9 mouse cellular contexts compared by ENCODE assay signal in the genomic region with DNA sequence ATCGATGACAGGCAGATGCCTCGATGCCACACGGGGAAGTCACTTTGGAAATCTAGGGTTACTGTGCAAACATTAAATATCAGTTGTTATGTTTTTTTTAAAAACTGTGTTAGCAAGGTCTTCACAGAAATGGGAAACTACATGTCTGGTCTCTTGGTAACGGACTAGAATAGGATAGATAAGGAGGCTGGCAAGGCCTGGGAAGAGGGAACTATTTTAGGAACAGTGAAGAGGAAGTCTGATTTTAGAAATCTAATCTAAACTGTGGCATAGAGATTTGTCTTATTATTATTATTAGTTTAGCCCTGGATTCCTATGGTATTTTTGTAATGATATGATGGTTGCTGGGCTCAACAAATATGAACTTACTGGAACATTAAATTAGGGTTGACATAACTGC. TPM values are rescaled to one million over a fixed set of nuclear protein-coding genes. Genes with fewer than 3 reads are reported as not detected.
DNase-seq lines count a peak whose midpoint lies in the region; ATAC-seq and TF ChIP-seq lines count a peak whose summit lies in the region.
"Had no signal": no experiment of that assay in that cellular context is flagged by ENCODE, and none has a peak within 500 bp of the region (broad histone marks: within the 10 kb centered on the region; RNA-seq: fewer than 3 reads in every experiment).

No protein-coding gene starts in this region.

- H3K4me2 ChIP-seq in lung, embryonic 14.5 days = peak overlapping the region; percentile 81
- peak overlapping the region; percentile 71 for H3K4me2 ChIP-seq in forebrain, embryonic 12.5 days
- H3K4me2 ChIP-seq in limb, embryonic 13.5 days (replicated peaks) = peak overlapping the region; percentile 80
- peak overlapping the region; percentile 83 for H3K4me2 ChIP-seq in neural tube, embryonic 15.5 days

- peak overlapping the region; percentile 90 for H3K9ac ChIP-seq in lung, embryonic 14.5 days
- H3K9ac ChIP-seq in forebrain, embryonic 12.5 days = no peak overlapping the region
- H3K9ac ChIP-seq in limb, embryonic 13.5 days = peak overlapping the region; percentile 91; the same call in 1 of the 2 replicates
- H3K9ac ChIP-seq in neural tube, embryonic 15.5 days (replicated peaks) = no peak overlapping the region; the same call in 1 of the 2 replicates

- no peak for DNase-seq in lung, embryonic 14.5 days
- no peak for DNase-seq in lung, postnatal 25 days (ENCODE audit: low spot score)
- DNase-seq in frontal cortex, postnatal 25 days (ENCODE audit: low spot score in 2 of 2) = no peak
- no peak for DNase-seq in testis, postnatal 10 days (ENCODE audit: low spot score)
- no peak for DNase-seq in cerebellum, postnatal 14 days
- DNase-seq: cerebellum, adult 11-12 months had no signal

- H3K4me1 ChIP-seq in lung, embryonic 14.5 days (ENCODE audit: insufficient read depth) = no peaks in the 10 kb centered on the region
- H3K4me1 ChIP-seq in forebrain, embryonic 12.5 days = peaks cover 8% of the 10 kb centered on the region; the same call in 1 of the 2 replicates
- peaks cover 8% of the 10 kb centered on the region for H3K4me1 ChIP-seq in limb, embryonic 13.5 days
- H3K4me1 ChIP-seq in neural tube, embryonic 15.5 days = peaks cover 11% of the 10 kb centered on the region

- no peak for ATAC-seq in lung, embryonic 14.5 days (ENCODE audit: insufficient read depth)
- ATAC-seq in forebrain, embryonic 12.5 days (ENCODE audit: low FRiP score) = no peak
- ATAC-seq in limb, embryonic 13.5 days (ENCODE audit: low FRiP score, low read depth) = no peak
- no peak for ATAC-seq in neural tube, embryonic 15.5 days (ENCODE audit: low FRiP score)

- no peaks in the 10 kb centered on the region for H3K27me3 ChIP-seq in lung, embryonic 14.5 days (ENCODE audit: insufficient read depth, low read length)
- no peaks in the 10 kb centered on the region for H3K27me3 ChIP-seq in forebrain, embryonic 12.5 days
- H3K27me3 ChIP-seq in limb, embryonic 13.5 days = no peaks in the 10 kb centered on the region
- H3K27me3 ChIP-seq in neural tube, embryonic 15.5 days (replicated peaks) = no peaks in the 10 kb centered on the region

- H3K36me3 ChIP-seq in lung, embryonic 14.5 days (ENCODE audit: insufficient read depth) = peaks cover 14% of the 10 kb centered on the region
- H3K36me3 ChIP-seq in forebrain, embryonic 12.5 days (replicated peaks) = peaks cover 12% of the 10 kb centered on the region
- H3K36me3 ChIP-seq in limb, embryonic 13.5 days = peaks cover 12% of the 10 kb centered on the region
- peaks cover 10% of the 10 kb centered on the region for H3K36me3 ChIP-seq in neural tube, embryonic 15.5 days

- no peaks in the 10 kb centered on the region for H3K9me3 ChIP-seq in lung, embryonic 14.5 days (ENCODE audit: low read depth, low read length)
- H3K9me3 ChIP-seq in forebrain, embryonic 12.5 days = no peaks in the 10 kb centered on the region
- no peaks in the 10 kb centered on the region for H3K9me3 ChIP-seq in limb, embryonic 13.5 days
- no peaks in the 10 kb centered on the region for H3K9me3 ChIP-seq in neural tube, embryonic 15.5 days (replicated peaks)

- 66% methylated on average over 4 of the region's 4 CpGs for WGBS in lung, embryonic 14.5 days
- WGBS in forebrain, embryonic 12.5 days = 80% methylated on average over 4 of the region's 4 CpGs
- 89% methylated on average over 4 of the region's 4 CpGs for WGBS in limb, embryonic 13.5 days
- 90% methylated on average over 4 of the region's 4 CpGs for WGBS in neural tube, embryonic 15.5 days

- peak overlapping the region; percentile 84 for H3K4me3 ChIP-seq in lung, embryonic 14.5 days (ENCODE audit: low read depth, low read length)
- peak overlapping the region; percentile 70 for H3K4me3 ChIP-seq in forebrain, embryonic 12.5 days (replicated peaks)
- peak overlapping the region; percentile 83 for H3K4me3 ChIP-seq in limb, embryonic 13.5 days
- H3K4me3 ChIP-seq in neural tube, embryonic 15.5 days (replicated peaks) = no peak overlapping the region

- TF ChIP-seq CTCF in lung, embryonic 14.5 days (IDR thresholded peaks at IDR 0.05; ENCODE audit: low read depth) = no peak

- H3K27ac ChIP-seq in lung, embryonic 14.5 days (ENCODE audit: low read depth) = no peak overlapping the region
- no peak overlapping the region for H3K27ac ChIP-seq in forebrain, embryonic 12.5 days
- no peak overlapping the region for H3K27ac ChIP-seq in limb, embryonic 13.5 days
- H3K27ac ChIP-seq in neural tube, embryonic 15.5 days (replicated peaks) = no peak overlapping the region

RNA-seq across cellular contexts. Expression of gene Yae1d1, which starts 1.1 kb away (rescaled TPM):
- polyA plus RNA-seq in lung, embryonic 14.5 days (2014; fragmentation: Nextera tagmentation; extraction: Ambion mirVana) = 74.3 and 75.2 TPM in 2 replicates
- polyA plus RNA-seq in forebrain, embryonic 12.5 days (2016; fragmentation: Nextera tagmentation; extraction: Ambion mirVana) = 95.0 and 101 TPM in 2 replicates
- 80.7 and 81.4 TPM in 2 replicates for polyA plus RNA-seq in limb, embryonic 13.5 days (2015; fragmentation: Nextera tagmentation; extraction: Ambion mirVana)
- polyA plus RNA-seq in neural tube, embryonic 15.5 days (2015; fragmentation: Nextera tagmentation; extraction: Ambion mirVana) = 78.4 and 80.5 TPM in 2 replicates

RNA-seq across cellular contexts. Expression of gene Rala, which starts 48.0 kb away (rescaled TPM):
- 107 and 109 TPM in 2 replicates for polyA plus RNA-seq in lung, embryonic 14.5 days (2014; fragmentation: Nextera tagmentation; extraction: Ambion mirVana)
- 134 and 141 TPM in 2 replicates for polyA plus RNA-seq in forebrain, embryonic 12.5 days (2016; fragmentation: Nextera tagmentation; extraction: Ambion mirVana)
- 107 and 114 TPM in 2 replicates for polyA plus RNA-seq in limb, embryonic 13.5 days (2015; fragmentation: Nextera tagmentation; extraction: Ambion mirVana)
- polyA plus RNA-seq in neural tube, embryonic 15.5 days (2015; fragmentation: Nextera tagmentation; extraction: Ambion mirVana) = 214 and 239 TPM in 2 replicates

Comparison
In these comparisons a context has a peak if more than half of its experiments do, and no peak if none do; other contexts are left out.
1. H3K9ac ChIP-seq: peak in lung, embryonic 14.5 days (single experiment) and limb, embryonic 13.5 days (single experiment); none in forebrain, embryonic 12.5 days (single experiment) and neural tube, embryonic 15.5 days (single experiment).
2. Peak in every context shown above with its lines, with median percentiles within 50 percentile points of each other: H3K4me2 ChIP-seq.